Mouse (Mus musculus): ENCODE measurements around the gene Mmgt2. TPM values are rescaled to one million over a fixed set of nuclear protein-coding genes. Genes with fewer than 3 reads are reported as not detected.

Gene Mmgt2
- total RNA-seq, 2 experiments from 2014 or later, result 23.5 to 25.8 TPM

GRCm38 (mm10) chr11:62614876-62615410, 33.5 kb upstream of the Mmgt2 start:
- no peak for DNase-seq (ENCODE audit: extremely low spot score in 1 of 2, low spot score in 2 of 2)
- intact Hi-C loops (cut with DNase I), result loop anchor here (5.0 kb wide), 1 partner anchor 77 kb away; no protein-coding TSS in a partner anchor

GRCm38 (mm10) chr11:62615456-62615855, 33.0 kb upstream of the Mmgt2 start:
- intact Hi-C loops (cut with DNase I), result no loop called here
- no peak for DNase-seq (ENCODE audit: extremely low spot score in 1 of 2, low spot score in 2 of 2)

- intact Hi-C loops (cut with DNase I), result no loop called here
- no peak for DNase-seq (ENCODE audit: extremely low spot score in 1 of 2, low spot score in 2 of 2)
These were observed 27.4 kb upstream of the Mmgt2 start for GRCm38 (mm10) chr11:62621079-62621478.

- intact Hi-C loops (cut with DNase I), result no loop called here
- DNase-seq (ENCODE audit: extremely low spot score in 1 of 2, low spot score in 2 of 2), result no peak
These were observed 26.7 kb upstream of the Mmgt2 start for GRCm38 (mm10) chr11:62621586-62622283.

- no peak for DNase-seq (ENCODE audit: extremely low spot score in 1 of 2, low spot score in 2 of 2)
- intact Hi-C loops (cut with DNase I), result no loop called here
These were observed 25.6 kb upstream of the Mmgt2 start for GRCm38 (mm10) chr11:62622850-62623249.

- intact Hi-C loops (cut with DNase I), result no loop called here
- no peak for DNase-seq (ENCODE audit: extremely low spot score in 1 of 2, low spot score in 2 of 2)
These were observed 23.8 kb upstream of the Mmgt2 start for GRCm38 (mm10) chr11:62624341-62625291.

- no peak for DNase-seq (ENCODE audit: extremely low spot score in 1 of 2, low spot score in 2 of 2)
- intact Hi-C loops (cut with DNase I), result no loop called here
These were observed 18.9 kb upstream of the Mmgt2 start for GRCm38 (mm10) chr11:62629352-62630224.

GRCm38 (mm10) chr11:62630225-62630821, 18.1 kb upstream of the Mmgt2 start:
- intact Hi-C loops (cut with DNase I), result no loop called here
- DNase-seq (ENCODE audit: extremely low spot score in 1 of 2, low spot score in 2 of 2), result no peak

- intact Hi-C loops (cut with DNase I), result no loop called here
These were observed 17.3 kb upstream of the Mmgt2 start for GRCm38 (mm10) chr11:62631138-62631537.

GRCm38 (mm10) chr11:62635406-62635805, 13.1 kb upstream of the Mmgt2 start:
- peak in 1 of 2 experiments; percentile 34 for DNase-seq (ENCODE audit: extremely low spot score in 1 of 2, low spot score in 2 of 2)
- intact Hi-C loops (cut with DNase I), result no loop called here

More at GRCm38 (mm10) chr11:62631138-62631537, 17.3 kb upstream of the Mmgt2 start:
- no peak for DNase-seq (ENCODE audit: extremely low spot score in 1 of 2, low spot score in 2 of 2)

- intact Hi-C loops (cut with DNase I), result no loop called here
- DNase-seq (ENCODE audit: extremely low spot score in 1 of 2, low spot score in 2 of 2), result no peak
These were observed 12.2 kb upstream of the Mmgt2 start for GRCm38 (mm10) chr11:62636105-62636839.

GRCm38 (mm10) chr11:62636840-62637221, 11.6 kb upstream of the Mmgt2 start:
- peak in 1 of 2 experiments; percentile 40 for DNase-seq (ENCODE audit: extremely low spot score in 1 of 2, low spot score in 2 of 2)
- intact Hi-C loops (cut with DNase I), result no loop called here

- DNase-seq (ENCODE audit: extremely low spot score in 1 of 2, low spot score in 2 of 2), result peak in 1 of 2 experiments; percentile 34
- intact Hi-C loops (cut with DNase I), result no loop called here
These were observed 11.1 kb upstream of the Mmgt2 start for GRCm38 (mm10) chr11:62637401-62637800.

- DNase-seq (ENCODE audit: extremely low spot score in 1 of 2, low spot score in 2 of 2), result peak in 1 of 2 experiments; percentile 39
- intact Hi-C loops (cut with DNase I), result no loop called here
These were observed 10.7 kb upstream of the Mmgt2 start for GRCm38 (mm10) chr11:62637806-62638205.

GRCm38 (mm10) chr11:62638402-62638801, 10.1 kb upstream of the Mmgt2 start:
- DNase-seq (ENCODE audit: extremely low spot score in 1 of 2, low spot score in 2 of 2), result no peak
- intact Hi-C loops (cut with DNase I), result no loop called here

GRCm38 (mm10) chr11:62640378-62640777, 8.1 kb upstream of the Mmgt2 start:
- DNase-seq (ENCODE audit: extremely low spot score in 1 of 2, low spot score in 2 of 2), result no peak
- intact Hi-C loops (cut with DNase I), result no loop called here

GRCm38 (mm10) chr11:62642023-62642844, 6.2 kb upstream of the Mmgt2 start:
- intact Hi-C loops (cut with DNase I), result no loop called here
- DNase-seq (ENCODE audit: extremely low spot score in 1 of 2, low spot score in 2 of 2), result no peak
